Mouse (Mus musculus) cortical plate, adult 2 months (tissue): ENCODE data around the gene Gm28230. TPM values are rescaled to one million over a fixed set of nuclear protein-coding genes. Genes with fewer than 3 reads are reported as not detected.

ENCODE experiments used
- H3K27ac ChIP-seq: fragments of 200-500 bp; 2 replicates; pipeline ENCODE4 v1.5.1; 2012; ENCODE audit warnings: low read length, control low read depth, inconsistent platforms; ENCODE audit not compliant: insufficient read depth
- H3K4me1 ChIP-seq: fragments of 200-500 bp; 2 replicates; pipeline ENCODE4 v1.6.1; 2011; ENCODE audit warnings: low read length; ENCODE audit not compliant: control insufficient read depth, insufficient read depth
- H3K4me3 ChIP-seq: fragments of 200-500 bp; 2 replicates; pipeline ENCODE4 v1.5.1; 2011; ENCODE audit warnings: mild to moderate bottlenecking, low read length, control low read depth; ENCODE audit not compliant: insufficient read depth
- CTCF ChIP-seq: fragments of 200-500 bp; IDR thresholded peaks from 2 replicates; pipeline ENCODE4 v1.5.1; 2011; ENCODE audit warnings: mild to moderate bottlenecking, control low read depth, low read length; ENCODE audit not compliant: insufficient read depth; ENCODE audit errors: extremely low read depth
- POLR2A ChIP-seq: fragments of 200-500 bp; IDR thresholded peaks from 2 replicates; pipeline ENCODE4 v1.6.1; 2011; ENCODE audit warnings: mild to moderate bottlenecking, low read length, control low read depth; ENCODE audit not compliant: insufficient read depth; ENCODE audit errors: extremely low read depth
- polyA plus RNA-seq: library from polyadenylated mRNA; depleted of rRNA; stranded (reverse); fragments of >200 nt; gene quantifications from 2 replicates; pipeline ENCODE4 v1.2.3, GENCODE M21; 2012

Gm28230 gene
- polyA plus RNA-seq, 1 experiment, result not detected

GRCm38 (mm10) chr2:74691022-74691951 lies 35.2 kb upstream of the Gm28230 start, which contains the start of gene Hoxd10:
Hoxd10 (plus strand) TSS chr2:74691924.
- Histone ChIP-seq H3K27ac (no peak within 1 kb of the TSS), H3K4me3 (no peak within 1 kb of the TSS), H3K4me1 (no peaks in the 10 kb centered on the region)
- TF ChIP-seq CTCF (no peak), POLR2A (no peak)

- TF ChIP-seq POLR2A (no peak), CTCF (no peak)
Observed at GRCm38 (mm10) chr2:74691995-74692807, 34.3 kb upstream of the Gm28230 start.

GRCm38 (mm10) chr2:74692808-74693431 lies 33.6 kb upstream of the Gm28230 start:
- TF ChIP-seq CTCF, result no peak
- TF ChIP-seq POLR2A, result no peak

More at GRCm38 (mm10) chr2:74691995-74692807, 34.3 kb upstream of the Gm28230 start:
- H3K4me3 ChIP-seq, result no peak overlapping the region
- H3K27ac ChIP-seq, result no peak overlapping the region
- no peaks in the 10 kb centered on the region for H3K4me1 ChIP-seq

GRCm38 (mm10) chr2:74693432-74693827 lies 33.1 kb upstream of the Gm28230 start:
- H3K4me1 ChIP-seq, result no peaks in the 10 kb centered on the region
- TF ChIP-seq POLR2A (no peak), CTCF (no peak)
- no peak overlapping the region for H3K27ac ChIP-seq
- no peak overlapping the region for H3K4me3 ChIP-seq

More at GRCm38 (mm10) chr2:74692808-74693431, 33.6 kb upstream of the Gm28230 start:
- no peak overlapping the region for H3K4me3 ChIP-seq
- no peaks in the 10 kb centered on the region for H3K4me1 ChIP-seq
- no peak overlapping the region for H3K27ac ChIP-seq

GRCm38 (mm10) chr2:74694066-74694465 lies 32.5 kb upstream of the Gm28230 start:
- TF ChIP-seq CTCF, result no peak
- no peak for TF ChIP-seq POLR2A
- Histone ChIP-seq H3K27ac (no peak overlapping the region), H3K4me1 (no peaks in the 10 kb centered on the region), H3K4me3 (no peak overlapping the region)

- H3K27ac ChIP-seq, result no peak overlapping the region
- TF ChIP-seq CTCF (no peak), POLR2A (no peak)
- no peaks in the 10 kb centered on the region for H3K4me1 ChIP-seq
- no peak overlapping the region for H3K4me3 ChIP-seq
Observed at GRCm38 (mm10) chr2:74695383-74695782, 31.1 kb upstream of the Gm28230 start.

- Histone ChIP-seq H3K27ac (no peak overlapping the region), H3K4me3 (no peak overlapping the region), H3K4me1 (no peaks in the 10 kb centered on the region)
- no peak for TF ChIP-seq CTCF
- no peak for TF ChIP-seq POLR2A
Observed at GRCm38 (mm10) chr2:74695813-74696430, 30.6 kb upstream of the Gm28230 start.

- H3K27ac ChIP-seq, result no peak overlapping the region
- TF ChIP-seq POLR2A (no peak), CTCF (no peak)
- H3K4me3 ChIP-seq, result no peak overlapping the region
- no peaks in the 10 kb centered on the region for H3K4me1 ChIP-seq
Observed at GRCm38 (mm10) chr2:74696442-74697335, 29.8 kb upstream of the Gm28230 start.
